Mouse (Mus musculus): ENCODE data around the gene Nkain4.

Nkain4 gene

GRCm38 (mm10) chr2:180893537-180894028 is 60.9 kb downstream of the Nkain4 start:
- DNase-seq, result peak; percentile 48

- peak; percentile 96 for DNase-seq
Measured at GRCm38 (mm10) chr2:180892841-180893521, 61.5 kb downstream of the Nkain4 start.

DNA sequence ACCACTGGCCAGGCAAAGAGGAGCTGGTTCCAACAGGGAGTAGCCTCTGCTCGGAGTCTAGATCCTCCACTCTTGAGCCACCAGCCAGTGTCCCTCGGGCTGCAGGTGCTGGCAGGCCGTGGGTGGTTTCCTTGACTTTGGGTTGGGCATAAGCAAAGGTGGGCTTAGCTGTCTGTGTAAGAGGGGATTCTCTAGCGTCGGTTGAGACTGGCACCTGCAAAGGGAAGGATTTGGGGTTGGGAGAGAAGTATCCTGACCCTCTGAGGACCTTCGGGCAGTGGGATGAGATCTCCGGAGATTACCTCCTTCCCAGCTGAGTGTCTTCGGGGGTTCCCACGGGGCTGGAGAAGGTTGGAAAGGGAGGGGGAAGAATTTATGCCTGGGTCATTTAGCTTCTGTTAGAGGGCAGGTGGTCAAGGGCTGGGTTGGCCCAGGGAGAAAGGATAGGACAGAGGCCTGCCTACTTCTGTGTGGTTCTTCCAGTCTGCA is 62.6 kb downstream of the Nkain4 start:
- no peak for DNase-seq

DNA sequence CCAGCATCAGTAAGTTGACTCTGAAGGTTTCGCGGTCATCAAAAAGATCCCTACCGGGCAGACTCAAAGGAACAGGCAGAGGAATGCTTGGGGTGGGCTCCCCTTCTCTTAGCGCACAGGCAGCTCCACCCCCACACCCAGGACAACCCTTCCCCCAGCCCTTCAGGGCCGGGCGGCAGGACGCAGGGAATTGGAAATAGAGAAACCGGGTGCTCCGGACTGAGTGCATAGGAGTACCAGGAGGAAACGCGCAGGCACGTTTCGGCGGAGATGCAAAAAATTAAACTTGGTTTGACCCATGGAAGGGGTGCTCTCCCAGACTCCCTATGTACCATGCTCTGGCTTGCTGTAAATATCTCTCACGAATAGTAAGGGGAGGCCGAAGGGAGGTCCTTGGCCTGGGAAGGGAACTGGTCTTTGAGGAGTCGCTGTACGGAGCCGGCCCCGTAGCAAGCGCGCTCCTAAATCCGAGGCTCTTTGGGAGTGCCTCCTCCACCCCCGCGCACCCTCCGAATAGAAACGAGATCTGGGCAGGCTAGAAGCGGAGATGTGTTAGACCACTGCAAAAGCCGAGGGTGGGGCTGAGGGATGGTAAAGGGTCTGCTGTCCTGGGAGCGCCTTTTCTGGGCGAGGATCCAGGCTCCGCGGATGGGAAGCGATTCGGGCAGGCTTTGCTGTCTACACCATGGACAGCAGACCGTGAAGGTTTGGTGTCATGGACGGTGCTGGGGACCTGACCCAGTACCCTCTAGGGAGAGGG is 63.2 kb downstream of the Nkain4 start:
- peak; percentile 82 for DNase-seq

DNA sequence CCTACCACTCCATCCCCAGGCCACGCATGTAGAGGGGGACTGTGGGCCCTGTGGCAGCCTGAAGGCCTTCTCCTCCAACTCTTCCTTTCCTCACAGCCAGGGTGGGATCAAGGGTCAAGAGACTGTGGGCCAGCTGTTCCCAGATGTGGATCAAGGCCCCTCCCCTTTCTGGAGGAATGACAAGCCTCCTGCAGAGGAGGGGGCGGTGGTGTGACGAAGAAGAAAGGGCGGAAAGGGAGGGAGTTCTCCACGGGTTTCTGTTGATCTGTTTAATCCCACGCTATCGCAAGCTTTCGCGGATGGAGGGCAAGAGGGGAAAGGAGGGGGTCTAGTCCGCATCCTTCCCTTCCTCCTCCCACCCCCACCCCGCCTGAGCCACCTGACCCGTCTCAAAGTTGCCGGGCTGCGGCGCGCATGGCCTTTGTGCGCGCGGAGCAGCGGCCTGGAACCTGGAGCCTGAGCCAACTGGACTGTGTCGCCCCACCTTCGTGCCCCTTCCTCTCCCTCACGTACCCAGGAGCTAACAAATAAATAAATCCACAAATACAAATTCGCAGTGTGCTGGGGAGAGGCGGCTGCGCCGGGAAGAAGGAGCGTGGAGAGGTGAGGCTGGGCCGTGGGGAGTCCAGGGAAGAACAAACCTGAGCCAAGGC is 64.0 kb downstream of the Nkain4 start:
- no peak for DNase-seq

DNA sequence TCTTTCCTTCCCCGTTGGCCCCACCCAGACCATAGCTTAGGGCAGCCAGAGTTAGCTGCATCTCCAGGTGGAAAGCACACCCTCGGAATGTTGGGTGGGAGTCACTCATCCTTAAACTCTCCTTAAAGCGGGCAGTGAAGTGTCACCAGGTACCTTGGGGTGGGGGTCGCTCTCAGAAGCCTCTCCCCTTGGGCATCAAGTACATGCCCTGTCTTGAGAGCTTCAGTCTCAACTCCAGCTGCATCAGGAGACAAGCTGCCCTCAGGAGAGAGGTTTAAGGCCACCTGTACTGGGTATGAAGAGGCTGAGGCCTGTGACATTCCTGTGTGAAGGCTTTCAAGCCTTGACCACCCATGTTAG is 64.6 kb downstream of the Nkain4 start:
- no peak for DNase-seq

DNA sequence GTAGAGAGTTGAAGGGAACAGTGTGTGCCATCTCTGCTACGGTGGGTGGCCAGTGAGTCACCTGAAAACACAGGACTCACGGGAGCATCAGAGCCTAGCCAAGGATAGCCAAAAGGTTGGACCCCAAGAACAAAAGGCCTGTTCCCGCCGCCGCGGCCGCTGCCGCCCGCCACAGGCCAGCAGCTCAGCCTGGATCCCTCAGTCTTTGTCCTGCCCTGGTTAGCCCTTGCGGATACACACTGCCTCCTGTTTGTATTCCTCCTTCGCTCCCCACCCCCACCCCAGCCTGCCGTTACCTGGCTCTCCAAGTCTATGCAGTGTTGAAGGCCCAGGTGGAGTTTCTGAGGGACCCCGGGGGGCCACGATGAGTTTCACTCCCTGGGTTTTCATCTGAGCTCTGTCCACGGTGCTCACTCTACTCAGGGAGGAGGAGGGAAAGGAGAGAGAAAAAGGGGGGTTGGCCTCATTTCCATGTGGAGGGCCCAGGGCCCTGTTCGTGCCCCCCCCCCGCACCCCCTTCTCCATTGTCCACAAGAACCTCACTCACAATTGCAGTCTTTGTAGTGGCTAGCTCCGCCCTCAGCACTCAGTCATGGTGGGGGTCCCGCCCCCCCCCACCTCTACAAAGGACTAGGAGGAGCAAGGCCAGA is 65.1 kb downstream of the Nkain4 start:
- no peak for DNase-seq

DNA sequence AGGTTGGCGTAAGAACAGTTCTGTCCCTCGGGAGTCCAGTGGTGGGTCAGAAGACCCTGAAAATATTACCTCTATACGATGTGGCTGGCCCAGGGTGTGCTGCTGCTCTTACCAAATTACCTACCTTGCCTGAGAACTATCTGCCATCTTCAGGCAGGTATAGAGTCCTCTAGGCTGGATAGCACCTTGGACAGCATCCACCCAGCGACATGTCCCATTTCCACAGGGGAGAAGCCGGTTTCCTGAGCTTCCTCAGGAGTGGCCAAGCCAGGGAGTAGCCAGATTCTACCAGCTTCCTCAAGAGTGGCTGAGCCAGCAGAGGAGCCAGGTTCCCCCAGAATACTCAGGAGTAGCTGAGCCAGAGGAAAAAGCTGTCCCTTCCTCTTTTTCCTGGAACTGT is 69.2 kb downstream of the Nkain4 start:
- DNase-seq, result peak; percentile 3
